Mouse (Mus musculus) bone marrow, adult 2 months (tissue): Measurements from ENCODE around the gene Atp6ap2. TPM values are rescaled to one million over a fixed set of nuclear protein-coding genes. Genes with fewer than 3 reads are reported as not detected.
"Not testable (repeated sequence)": the region's sequence is repeated elsewhere in the genome, so short reads cannot be mapped to it uniquely, and the experiment has no call there.

Source experiments
- H3K27ac ChIP-seq: fragments of 200-500 bp; 2 replicates; pipeline ENCODE4 v1.5.1; 2012; ENCODE audit warnings: low read depth, mild to moderate bottlenecking, control low read depth, inconsistent platforms, low read length; ENCODE audit not compliant: control insufficient read depth, poor library complexity, insufficient read depth
- H3K4me1 ChIP-seq: fragments of 200-500 bp; 2 replicates; pipeline ENCODE4 v1.6.1; 2011; ENCODE audit warnings: low read length; ENCODE audit not compliant: control insufficient read depth, insufficient read depth
- H3K4me3 ChIP-seq: fragments of 200-500 bp; replicated peaks from 2 replicates; pipeline ENCODE3; 2011; ENCODE audit warnings: mild to moderate bottlenecking, low read depth, low read length, control low read depth; ENCODE audit not compliant: control insufficient read depth
- CTCF ChIP-seq: fragments of 200-500 bp; IDR thresholded peaks from 2 replicates; pipeline ENCODE4 v1.5.1; 2011; ENCODE audit warnings: low read length, control low read depth; ENCODE audit not compliant: control insufficient read depth, insufficient read depth
- POLR2A ChIP-seq: fragments of 200-500 bp; IDR thresholded peaks from 2 replicates; pipeline ENCODE4 v1.6.1; 2011; ENCODE audit warnings: low read depth, mild to moderate bottlenecking, control low read depth, low read length, borderline replicate concordance; ENCODE audit not compliant: control insufficient read depth
- WGBS: fragments of 180-500 bp; shearing (Covaris S2); methylation state at CpG from one replicate; pipeline ENCODE4 v1.1.7; 2018; 5-methylcytosine and 5-hydroxymethylcytosine counted together
- polyA plus RNA-seq: library from polyadenylated mRNA; stranded (reverse); fragments of >200 nt; gene quantifications from 2 replicates; pipeline ENCODE4 v1.2.4, GENCODE M21; 2011; ENCODE audit warnings: low replicate concordance; ENCODE audit not compliant: missing spikeins, insufficient read depth, insufficient read length

Atp6ap2 gene
- polyA plus RNA-seq, 1 experiment, result 22.0 TPM

GRCm38 (mm10) chrX:12591401-12591943 is 3.9 kb downstream of the Atp6ap2 start:
- Histone ChIP-seq H3K4me1 (peaks cover 3% of the 10 kb centered on the region; the same call in 1 of the 2 replicates), H3K4me3 (no peak overlapping the region), H3K27ac (peak overlapping the region; percentile 39; the same call in 1 of the 2 replicates)
- TF ChIP-seq POLR2A (no peak), CTCF (no peak)
- 44% methylated on average over 8 of the region's 8 CpGs for WGBS

- H3K4me1 ChIP-seq, result peaks cover 3% of the 10 kb centered on the region; the same call in 1 of the 2 replicates
- 75% methylated on average over 5 of the region's 5 CpGs for WGBS
- H3K27ac ChIP-seq, result no peak overlapping the region
- H3K4me3 ChIP-seq, result no peak overlapping the region
- TF ChIP-seq CTCF, result no peak
- no peak for TF ChIP-seq POLR2A
These were observed 4.4 kb downstream of the Atp6ap2 start for GRCm38 (mm10) chrX:12592011-12592410.

GRCm38 (mm10) chrX:12593824-12594223 is 6.2 kb downstream of the Atp6ap2 start:
- H3K27ac ChIP-seq, result no peak overlapping the region
- H3K4me1 ChIP-seq, result peaks cover 1% of the 10 kb centered on the region; the same call in 1 of the 2 replicates
- TF ChIP-seq POLR2A (no peak), CTCF (no peak)
- 72% methylated on average over 5 of the region's 5 CpGs for WGBS
- H3K4me3 ChIP-seq, result no peak overlapping the region

GRCm38 (mm10) chrX:12610541-12610940 is 22.9 kb downstream of the Atp6ap2 start:
- H3K4me1 ChIP-seq, H3K4me3 ChIP-seq, H3K27ac ChIP-seq: not testable (repeated sequence)

GRCm38 (mm10) chrX:12611211-12611610 is 23.6 kb downstream of the Atp6ap2 start:
- WGBS, result 61% methylated on average over 2 of the region's 2 CpGs
- no peak overlapping the region for H3K27ac ChIP-seq
- no peaks in the 10 kb centered on the region for H3K4me1 ChIP-seq
- no peak overlapping the region for H3K4me3 ChIP-seq
- TF ChIP-seq CTCF (no peak), POLR2A (no peak)

GRCm38 (mm10) chrX:12612360-12612759 is 24.8 kb downstream of the Atp6ap2 start:
- H3K4me3 ChIP-seq, H3K27ac ChIP-seq, H3K4me1 ChIP-seq: not testable (repeated sequence)
- WGBS, result 75% methylated on average over 1 of the region's 1 CpGs

- H3K27ac ChIP-seq, result no peak overlapping the region
These were observed 37.5 kb downstream of the Atp6ap2 start for GRCm38 (mm10) chrX:12625131-12625530.

GRCm38 (mm10) chrX:12644976-12645375 is 57.4 kb downstream of the Atp6ap2 start:
- WGBS, result 75% methylated on average over 2 of the region's 2 CpGs
- Histone ChIP-seq H3K27ac (no peak overlapping the region), H3K4me1 (no peaks in the 10 kb centered on the region), H3K4me3 (no peak overlapping the region)
- TF ChIP-seq CTCF (no peak), POLR2A (no peak)

More at GRCm38 (mm10) chrX:12625131-12625530, 37.5 kb downstream of the Atp6ap2 start:
- WGBS, result 72% methylated on average over 4 of the region's 4 CpGs
- TF ChIP-seq CTCF, result no peak
- no peak for TF ChIP-seq POLR2A
- no peaks in the 10 kb centered on the region for H3K4me1 ChIP-seq
- H3K4me3 ChIP-seq, result no peak overlapping the region

- no peaks in the 10 kb centered on the region for H3K4me1 ChIP-seq
- 52% methylated on average over 12 of the region's 12 CpGs for WGBS
- TF ChIP-seq CTCF (no peak), POLR2A (no peak)
- no peak overlapping the region for H3K4me3 ChIP-seq
- no peak overlapping the region for H3K27ac ChIP-seq
These were observed 58.1 kb downstream of the Atp6ap2 start for GRCm38 (mm10) chrX:12645531-12646304.
